Mouse (Mus musculus) heart, adult 9 months (tissue): ENCODE results near the gene Fam186a.
"Not testable (repeated sequence)": the region's sequence is repeated elsewhere in the genome, so short reads cannot be mapped to it uniquely, and the experiment has no call there.

Experiments
- DNase-seq, 2 experiments: peaks; one replicate each; pipeline ENCODE4 v3.0.0; 2022; ENCODE audit warnings: low spot score in 2 of 2

Fam186a gene

GRCm38 (mm10) chr15:99966961-99967360 lies at the start of gene Fam186a:
Gene Fam186a (minus strand): TSS chr15:99967061.
- no peak for DNase-seq

- no peak for DNase-seq
Measured at GRCm38 (mm10) chr15:100006180-100006579, 39.3 kb upstream of the Fam186a start.

GRCm38 (mm10) chr15:100004677-100005273 lies 37.9 kb upstream of the Fam186a start:
- no peak for DNase-seq

- DNase-seq = no peak
Measured at GRCm38 (mm10) chr15:99999390-99999789, 32.5 kb upstream of the Fam186a start.

GRCm38 (mm10) chr15:99997114-99997804 lies 30.4 kb upstream of the Fam186a start:
- DNase-seq = no peak

- DNase-seq = no peak
Measured at GRCm38 (mm10) chr15:99993100-99993499, 26.2 kb upstream of the Fam186a start.

GRCm38 (mm10) chr15:99979715-99980114 lies 12.9 kb upstream of the Fam186a start:
- DNase-seq = no peak

GRCm38 (mm10) chr15:99979266-99979665 lies 12.4 kb upstream of the Fam186a start:
- DNase-seq = no peak

GRCm38 (mm10) chr15:99976121-99976520 lies 9.3 kb upstream of the Fam186a start:
- DNase-seq = not testable (repeated sequence)

GRCm38 (mm10) chr15:99974476-99975220 lies 7.8 kb upstream of the Fam186a start:
- DNase-seq = no peak

- DNase-seq = peak; percentile 18 to 30
Measured at GRCm38 (mm10) chr15:99972989-99973911, 6.4 kb upstream of the Fam186a start.

GRCm38 (mm10) chr15:99972361-99972988 lies 5.6 kb upstream of the Fam186a start:
- DNase-seq = peak; percentile 96 to 97

GRCm38 (mm10) chr15:99970606-99971005 lies 3.7 kb upstream of the Fam186a start:
- DNase-seq = peak; percentile 40 to 69

- not testable (repeated sequence) for DNase-seq
Measured at GRCm38 (mm10) chr15:99969765-99970164, 2.9 kb upstream of the Fam186a start, which contains the start of gene Larp4. Gene Larp4 (plus strand): TSS chr15:99970065.

GRCm38 (mm10) chr15:99965103-99965775 lies 1.6 kb downstream of the Fam186a start:
- peak; percentile 20 to 30 for DNase-seq

- peak in 1 of 2 experiments; percentile 20 for DNase-seq
Measured at GRCm38 (mm10) chr15:99955324-99955723, 11.5 kb downstream of the Fam186a start.

GRCm38 (mm10) chr15:99940970-99941630 lies 25.8 kb downstream of the Fam186a start:
- DNase-seq = no peak

GRCm38 (mm10) chr15:99940426-99940825 lies 26.4 kb downstream of the Fam186a start:
- DNase-seq = no peak

- no peak for DNase-seq
Measured at GRCm38 (mm10) chr15:99937841-99938240, 29.0 kb downstream of the Fam186a start.

- DNase-seq = no peak
Measured at GRCm38 (mm10) chr15:99936659-99937058, 30.2 kb downstream of the Fam186a start.
